Mouse (Mus musculus) c-Kit-negative CD71-positive TER-119-positive erythroid progenitor cells, embryonic 14.5 days (primary cell): ENCODE measurements around the gene Csrp1.

ENCODE experiments used
- DNase-seq: peaks from one replicate; pipeline ENCODE4 v3.0.0-alpha.2; 2013; ENCODE audit warnings: low read depth, low spot score

The Csrp1 gene

GRCm38 (mm10) chr1:135770896-135771572 is 51.2 kb downstream of the Csrp1 start:
- no peak for DNase-seq

GRCm38 (mm10) chr1:135771573-135771970 is 51.7 kb downstream of the Csrp1 start:
- DNase-seq: no peak

GRCm38 (mm10) chr1:135776596-135776995 is 56.7 kb downstream of the Csrp1 start:
- DNase-seq: no peak

- no peak for DNase-seq
Measured at GRCm38 (mm10) chr1:135777046-135777445, 57.2 kb downstream of the Csrp1 start.

GRCm38 (mm10) chr1:135778780-135779535 is 59.1 kb downstream of the Csrp1 start, which contains the start of gene Tnni1:
Gene Tnni1 (plus strand): TSS chr1:135779434.
- DNase-seq: no peak

- no peak for DNase-seq
Measured at GRCm38 (mm10) chr1:135780649-135781048, 60.8 kb downstream of the Csrp1 start.

- peak; percentile 59 for DNase-seq
Measured at GRCm38 (mm10) chr1:135781220-135781619, 61.4 kb downstream of the Csrp1 start.

- DNase-seq: no peak
Measured at GRCm38 (mm10) chr1:135782816-135783215, 63.0 kb downstream of the Csrp1 start.

- DNase-seq: peak; percentile 84
Measured at GRCm38 (mm10) chr1:135787799-135788198, 67.9 kb downstream of the Csrp1 start.

- DNase-seq: peak; percentile 47
Measured at GRCm38 (mm10) chr1:135788708-135789107, 68.8 kb downstream of the Csrp1 start.

- DNase-seq: peak; percentile 60
Measured at GRCm38 (mm10) chr1:135789815-135790214, 70.0 kb downstream of the Csrp1 start.

GRCm38 (mm10) chr1:135792143-135792939 is 72.5 kb downstream of the Csrp1 start:
- no peak for DNase-seq

GRCm38 (mm10) chr1:135793370-135794215 is 73.7 kb downstream of the Csrp1 start:
- no peak for DNase-seq

- DNase-seq: no peak
Measured at GRCm38 (mm10) chr1:135794216-135795134, 74.6 kb downstream of the Csrp1 start.

GRCm38 (mm10) chr1:135798492-135798891 is 78.6 kb downstream of the Csrp1 start:
- DNase-seq: no peak

- no peak for DNase-seq
Measured at GRCm38 (mm10) chr1:135799109-135799627, 79.3 kb downstream of the Csrp1 start.

- no peak for DNase-seq
Measured at GRCm38 (mm10) chr1:135800192-135800950, 80.5 kb downstream of the Csrp1 start.
